Comparison of ENCODE assay signal across 21 mouse cellular contexts in the genomic region with DNA sequence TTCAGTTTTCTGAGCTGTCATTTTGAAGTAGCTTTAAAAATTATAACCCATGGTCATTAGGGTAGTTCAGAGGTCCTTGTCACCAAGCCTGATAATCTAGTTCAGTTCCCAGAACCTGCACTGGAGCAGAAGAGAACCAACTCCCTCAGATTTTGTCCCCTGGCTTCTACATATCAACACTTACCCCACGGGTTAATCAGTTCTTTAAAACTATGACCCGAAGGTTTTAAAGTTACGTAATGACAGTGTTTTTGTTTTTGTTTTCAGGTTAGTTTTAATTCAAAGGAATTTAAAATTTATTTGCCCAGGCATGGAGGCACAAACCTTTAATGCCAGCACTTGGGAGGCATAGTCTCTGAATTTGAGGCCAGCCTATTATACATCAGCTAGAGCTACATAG.
"Had no signal": no experiment of that assay in that cellular context is flagged by ENCODE, and none has a peak within 500 bp of the region (broad histone marks: within the 10 kb centered on the region; RNA-seq: fewer than 3 reads in every experiment).

No protein-coding gene starts in this region.

- H3K9ac ChIP-seq: forebrain, postnatal 0 days; heart, embryonic 13.5 days; heart, embryonic 15.5 days; hindbrain, embryonic 13.5 days; hindbrain, embryonic 15.5 days; limb, embryonic 13.5 days; limb, embryonic 15.5 days; liver, embryonic 13.5 days; liver, embryonic 15.5 days had no signal

- DNase-seq: forebrain, postnatal 0 days; gastrocnemius, postnatal 14 days; gastrocnemius, postnatal 36 days; heart, adult 2 months; heart, postnatal 14 days; heart, postnatal 36 days; kidney, adult 11 months; kidney, postnatal 10 days; layer of hippocampus, adult 9-11 months; layer of hippocampus, postnatal 36 days; left cerebral cortex, postnatal 4 days; liver, embryonic 13.5 days had no signal

- H3K4me1 ChIP-seq: hindbrain, embryonic 13.5 days; hindbrain, embryonic 15.5 days had no signal

- H3K27me3 ChIP-seq: heart, embryonic 13.5 days; heart, embryonic 15.5 days; hindbrain, embryonic 13.5 days; hindbrain, embryonic 15.5 days; limb, embryonic 13.5 days; limb, embryonic 15.5 days; liver, embryonic 13.5 days; liver, embryonic 15.5 days had no signal

- H3K9me3 ChIP-seq: heart, embryonic 13.5 days; heart, embryonic 15.5 days; hindbrain, embryonic 13.5 days; hindbrain, embryonic 15.5 days; limb, embryonic 13.5 days; limb, embryonic 15.5 days; liver, embryonic 13.5 days; liver, embryonic 15.5 days had no signal

- ATAC-seq: forebrain, postnatal 0 days; hindbrain, postnatal 0 days had no signal

- H3K4me2 ChIP-seq: heart, embryonic 11.5 days; heart, embryonic 13.5 days; heart, embryonic 15.5 days; hindbrain, embryonic 13.5 days; hindbrain, embryonic 15.5 days; limb, embryonic 13.5 days; limb, embryonic 15.5 days; liver, embryonic 13.5 days; liver, embryonic 15.5 days had no signal

- H3K4me3 ChIP-seq: heart, adult 2 months; heart, embryonic 13.5 days; heart, embryonic 15.5 days; hindbrain, embryonic 13.5 days; hindbrain, embryonic 15.5 days; limb, embryonic 13.5 days; limb, embryonic 15.5 days; liver, embryonic 13.5 days; liver, embryonic 15.5 days had no signal

- H3K27ac ChIP-seq: heart, adult 2 months; heart, embryonic 13.5 days; heart, embryonic 15.5 days; hindbrain, embryonic 13.5 days; hindbrain, embryonic 15.5 days; hindbrain, postnatal 0 days; limb, embryonic 13.5 days; limb, embryonic 15.5 days; liver, embryonic 15.5 days had no signal

- H3K36me3 ChIP-seq: heart, embryonic 15.5 days; hindbrain, embryonic 15.5 days had no signal
